Mouse (Mus musculus) hindbrain, embryonic 13.5 days (tissue): ENCODE data around the gene Inpp5f. TPM values are rescaled to one million over a fixed set of nuclear protein-coding genes. Genes with fewer than 3 reads are reported as not detected.
"Not testable (repeated sequence)": the region's sequence is repeated elsewhere in the genome, so short reads cannot be mapped to it uniquely, and the experiment has no call there.

Experiments
- ATAC-seq: fragments of 200-750 bp; cut with Nextera tagmentation; 2 replicates; pipeline ENCODE4 v1.8.0; 2017; ENCODE audit warnings: moderate TSS enrichment; ENCODE audit not compliant: low FRiP score
- H3K27ac ChIP-seq: fragments of 300-500 bp; sonication (generic); 2 replicates; pipeline ENCODE4 v1.5.1; 2015; ENCODE audit warnings: inconsistent platforms, mild to moderate bottlenecking, moderate library complexity
- H3K27me3 ChIP-seq: fragments of 300-500 bp; sonication (generic); 2 replicates; pipeline ENCODE4 v1.6.1; 2015; ENCODE audit warnings: mild to moderate bottlenecking, inconsistent platforms
- H3K36me3 ChIP-seq: fragments of 300-500 bp; sonication (generic); 2 replicates; pipeline ENCODE4 v1.6.1; 2015; ENCODE audit warnings: mild to moderate bottlenecking, inconsistent platforms
- H3K4me1 ChIP-seq: fragments of 300-500 bp; sonication (generic); replicated peaks from 2 replicates; pipeline ENCODE4 v1.6.1; 2015; ENCODE audit warnings: inconsistent platforms
- H3K4me2 ChIP-seq: fragments of 300-500 bp; sonication (generic); 2 replicates; pipeline ENCODE4 v1.6.1; 2015; ENCODE audit warnings: inconsistent platforms, mild to moderate bottlenecking, moderate library complexity
- H3K4me3 ChIP-seq: fragments of 300-500 bp; sonication (generic); 2 replicates; pipeline ENCODE4 v1.5.1; 2015; ENCODE audit warnings: mild to moderate bottlenecking, inconsistent platforms
- H3K9ac ChIP-seq: fragments of 300-500 bp; sonication (generic); 2 replicates; pipeline ENCODE4 v1.6.1; 2015; ENCODE audit warnings: mild to moderate bottlenecking, inconsistent platforms
- H3K9me3 ChIP-seq: fragments of 300-500 bp; sonication (generic); 2 replicates; pipeline ENCODE4 v1.6.1; 2016; ENCODE audit warnings: inconsistent platforms
- WGBS: fragments of 180-500 bp; shearing (Covaris S2); methylation state at CpG from one replicate; pipeline ENCODE4 v1.1.7; 2015; 5-methylcytosine and 5-hydroxymethylcytosine counted together
- polyA plus RNA-seq: library from polyadenylated mRNA; unstranded; fragments of >200 nt; fragmentation: Nextera tagmentation; extraction: Ambion mirVana; gene quantifications from 2 replicates; pipeline ENCODE4 v1.2.1, GENCODE M21; 2015

Gene Inpp5f
- polyA plus RNA-seq, 1 experiment from 2014 or later, result 305 TPM

DNA sequence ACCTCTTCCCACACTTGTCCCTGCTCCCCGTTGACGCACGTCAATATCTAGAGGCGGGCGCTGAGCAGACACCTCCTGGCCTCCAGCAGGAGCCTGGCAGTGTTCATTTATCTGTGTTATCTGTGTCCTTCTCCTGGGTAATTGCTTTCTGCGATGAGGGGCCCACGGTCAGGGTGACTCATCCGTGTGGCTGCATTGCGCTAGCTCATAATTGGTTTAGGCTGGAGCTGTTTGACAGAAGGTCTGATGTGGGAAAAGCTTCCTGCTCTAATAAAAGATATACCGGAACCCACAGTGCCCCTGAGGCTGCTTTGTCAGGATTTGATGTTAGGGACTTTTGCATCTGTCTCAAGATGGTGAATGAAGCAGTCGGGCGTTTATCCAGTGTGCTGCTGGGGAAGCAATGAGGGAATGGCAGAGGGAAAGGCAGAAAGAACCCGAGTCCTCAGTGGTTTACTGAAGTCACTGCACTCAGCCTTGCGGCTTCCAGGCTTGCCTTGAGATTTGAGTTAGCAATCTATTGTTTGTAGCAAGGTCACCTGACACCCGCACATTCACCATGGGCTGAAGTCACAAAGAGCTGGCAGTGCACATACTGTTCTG, 61.4 kb downstream of the Inpp5f start:
- WGBS, result 4% methylated on average over 15 of the region's 15 CpGs
- Histone ChIP-seq H3K27ac (peak overlapping the region; percentile 94), H3K9me3 (no peaks in the 10 kb centered on the region), H3K4me2 (peak overlapping the region; percentile 49), H3K9ac (peak overlapping the region; percentile 65), H3K4me3 (peak overlapping the region; percentile 13; the same call in 1 of the 2 replicates), H3K36me3 (0 out of 2 replicates have a peak, but pooled peaks cover 6% of the 10 kb centered on the region), H3K4me1 (peaks cover 27% of the 10 kb centered on the region), H3K27me3 (no peaks in the 10 kb centered on the region)
- peak; percentile 90 for ATAC-seq

DNA sequence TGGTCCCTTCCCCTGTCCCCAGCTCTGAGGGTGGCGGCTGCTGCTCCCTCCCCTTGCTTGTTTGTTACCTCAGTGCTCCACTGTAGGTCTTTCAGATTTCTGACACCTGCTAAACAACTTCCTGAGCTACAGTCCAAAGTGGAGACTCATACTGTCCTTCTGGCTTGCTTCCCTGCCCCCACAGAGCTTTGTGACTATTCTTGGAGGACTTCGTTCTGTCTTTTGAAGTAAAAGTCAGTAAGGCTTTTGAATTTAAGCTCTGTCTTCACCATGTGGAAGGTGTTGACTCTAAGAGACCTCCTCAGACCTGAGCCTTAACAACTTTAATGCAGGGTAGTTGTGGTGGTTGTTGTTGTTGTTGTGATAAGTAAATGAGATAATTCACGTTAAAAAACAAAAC, 67.4 kb downstream of the Inpp5f start:
- H3K4me1 ChIP-seq, result peaks cover 2% of the 10 kb centered on the region; the same call in 1 of the 2 replicates
- H3K36me3 ChIP-seq, result peaks cover 13% of the 10 kb centered on the region
- WGBS, result 80% methylated on average over 3 of the region's 3 CpGs
- H3K27ac ChIP-seq, result no peak overlapping the region
- no peak overlapping the region for H3K4me2 ChIP-seq
- H3K9ac ChIP-seq, result no peak overlapping the region
- no peaks in the 10 kb centered on the region for H3K27me3 ChIP-seq
- no peaks in the 10 kb centered on the region for H3K9me3 ChIP-seq
- no peak overlapping the region for H3K4me3 ChIP-seq
- no peak for ATAC-seq

- ATAC-seq, result peak; percentile 84
- Histone ChIP-seq H3K4me2 (peak overlapping the region; percentile 58), H3K36me3 (peaks cover 67% of the 10 kb centered on the region), H3K4me3 (peak overlapping the region; percentile 51), H3K27me3 (no peaks in the 10 kb centered on the region), H3K9ac (peak overlapping the region; percentile 80), H3K27ac (peak overlapping the region; percentile 96), H3K9me3 (peaks cover 8% of the 10 kb centered on the region; the same call in 1 of the 2 replicates), H3K4me1 (peaks cover 22% of the 10 kb centered on the region)
- 46% methylated on average over 56 of the region's 56 CpGs for WGBS
Measured at GRCm38 (mm10) chr7:128687821-128688564, 76.9 kb downstream of the Inpp5f start.

DNA sequence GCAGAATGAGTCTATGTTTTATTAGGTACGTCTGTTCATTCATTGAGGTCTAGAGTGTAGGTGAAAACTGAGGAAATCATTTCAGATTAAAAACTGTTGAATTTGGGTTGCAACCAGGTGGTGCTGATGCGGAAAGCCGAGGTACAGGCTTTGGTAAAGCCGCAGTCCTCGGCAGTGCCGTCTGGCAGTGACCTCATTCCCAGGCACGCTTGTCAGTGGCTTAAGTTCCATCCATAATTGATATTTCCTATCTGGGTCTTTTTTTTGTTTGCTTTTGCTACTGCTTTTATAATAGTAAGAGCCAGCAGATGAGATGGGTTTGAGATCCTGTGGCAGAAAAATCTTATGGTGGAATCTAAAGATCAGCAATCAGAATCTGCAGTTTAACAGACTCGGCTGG, 78.2 kb downstream of the Inpp5f start:
- Histone ChIP-seq H3K36me3 (peaks cover 67% of the 10 kb centered on the region), H3K27ac (peak overlapping the region; percentile 88), H3K4me2 (peak overlapping the region; percentile 58), H3K4me3 (peak overlapping the region; percentile 51), H3K9me3 (peaks cover 8% of the 10 kb centered on the region; the same call in 1 of the 2 replicates), H3K27me3 (no peaks in the 10 kb centered on the region), H3K9ac (peak overlapping the region; percentile 80), H3K4me1 (peaks cover 22% of the 10 kb centered on the region)
- 63% methylated on average over 8 of the region's 8 CpGs for WGBS
- no peak for ATAC-seq

- peak overlapping the region; percentile 51 for H3K4me3 ChIP-seq
- H3K27ac ChIP-seq, result peak overlapping the region; percentile 88
- peaks cover 22% of the 10 kb centered on the region for H3K4me1 ChIP-seq
- ATAC-seq, result peak; percentile 79
- no peaks in the 10 kb centered on the region for H3K27me3 ChIP-seq
- peak overlapping the region; percentile 80 for H3K9ac ChIP-seq
- H3K4me2 ChIP-seq, result peak overlapping the region; percentile 58
- peaks cover 8% of the 10 kb centered on the region; the same call in 1 of the 2 replicates for H3K9me3 ChIP-seq
- WGBS, result 10% methylated on average over 7 of the region's 7 CpGs
- H3K36me3 ChIP-seq, result peaks cover 67% of the 10 kb centered on the region
Measured at GRCm38 (mm10) chr7:128690070-128690469, 78.9 kb downstream of the Inpp5f start.

- Histone ChIP-seq H3K27me3 (no peaks in the 10 kb centered on the region), H3K4me3 (peak overlapping the region; percentile 51), H3K27ac (peak overlapping the region; percentile 88), H3K36me3 (peaks cover 63% of the 10 kb centered on the region), H3K9me3 (peaks cover 8% of the 10 kb centered on the region; the same call in 1 of the 2 replicates), H3K9ac (peak overlapping the region; percentile 68), H3K4me2 (peak overlapping the region; percentile 58), H3K4me1 (peaks cover 22% of the 10 kb centered on the region)
- peak; percentile 74 for ATAC-seq
- 19% methylated on average over 7 of the region's 7 CpGs for WGBS
Measured at GRCm38 (mm10) chr7:128690796-128691195, 79.7 kb downstream of the Inpp5f start.

DNA sequence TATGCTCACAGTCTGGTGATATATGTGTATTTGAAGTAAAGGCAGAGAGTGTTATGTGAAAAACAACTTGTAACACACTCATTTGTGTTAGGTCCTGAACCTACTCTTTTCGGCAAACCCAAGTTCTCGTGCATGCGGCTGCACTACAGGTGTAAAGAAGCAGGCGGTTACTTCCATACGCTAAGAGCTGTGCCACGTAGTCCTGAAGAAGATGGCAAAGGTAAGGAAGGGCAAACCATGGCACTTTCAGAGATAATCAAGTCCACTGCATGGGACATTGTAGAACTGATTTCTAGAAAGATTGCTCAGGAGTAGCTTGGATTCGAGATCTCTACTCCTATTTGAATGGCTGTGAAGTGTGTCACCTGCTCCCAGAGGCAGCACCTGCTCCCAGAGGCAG, 81.0 kb downstream of the Inpp5f start:
- no peak overlapping the region for H3K9ac ChIP-seq
- 92% methylated on average over 7 of the region's 7 CpGs for WGBS
- H3K36me3 ChIP-seq, result peaks cover 53% of the 10 kb centered on the region
- no peaks in the 10 kb centered on the region for H3K27me3 ChIP-seq
- H3K4me1 ChIP-seq, result peaks cover 19% of the 10 kb centered on the region
- peak overlapping the region; percentile 58 for H3K4me2 ChIP-seq
- H3K27ac ChIP-seq, result 0 out of 2 replicates have a peak overlapping the region, but pooled peaks have one; percentile 23
- H3K4me3 ChIP-seq, result no peak overlapping the region
- ATAC-seq, result no peak
- H3K9me3 ChIP-seq, result peaks cover 8% of the 10 kb centered on the region; the same call in 1 of the 2 replicates

DNA sequence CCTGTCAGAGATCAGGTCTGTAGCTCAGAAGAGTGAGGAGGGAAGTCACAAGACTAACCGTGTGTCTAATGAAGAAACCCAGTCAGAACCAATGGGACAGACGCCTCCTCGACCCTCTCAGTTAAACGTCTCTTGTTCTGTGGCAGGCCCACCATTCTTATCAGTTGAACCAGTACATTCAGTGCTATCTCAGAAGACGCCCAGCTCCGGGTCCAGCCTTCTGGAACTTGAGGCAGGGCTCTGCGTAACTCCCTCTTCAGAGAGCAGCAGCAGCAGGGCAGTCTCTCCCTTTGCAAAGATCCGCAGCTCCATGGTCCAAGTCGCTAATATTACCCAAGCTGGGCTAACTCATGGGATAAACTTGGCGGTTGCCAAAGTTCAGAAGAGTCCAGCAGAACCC, 83.7 kb downstream of the Inpp5f start:
- Histone ChIP-seq H3K27me3 (no peaks in the 10 kb centered on the region), H3K27ac (no peak overlapping the region), H3K4me2 (no peak overlapping the region), H3K4me3 (no peak overlapping the region), H3K9me3 (no peaks in the 10 kb centered on the region), H3K36me3 (peaks cover 61% of the 10 kb centered on the region), H3K4me1 (peaks cover 19% of the 10 kb centered on the region), H3K9ac (no peak overlapping the region)
- 90% methylated on average over 10 of the region's 10 CpGs for WGBS
- no peak for ATAC-seq

DNA sequence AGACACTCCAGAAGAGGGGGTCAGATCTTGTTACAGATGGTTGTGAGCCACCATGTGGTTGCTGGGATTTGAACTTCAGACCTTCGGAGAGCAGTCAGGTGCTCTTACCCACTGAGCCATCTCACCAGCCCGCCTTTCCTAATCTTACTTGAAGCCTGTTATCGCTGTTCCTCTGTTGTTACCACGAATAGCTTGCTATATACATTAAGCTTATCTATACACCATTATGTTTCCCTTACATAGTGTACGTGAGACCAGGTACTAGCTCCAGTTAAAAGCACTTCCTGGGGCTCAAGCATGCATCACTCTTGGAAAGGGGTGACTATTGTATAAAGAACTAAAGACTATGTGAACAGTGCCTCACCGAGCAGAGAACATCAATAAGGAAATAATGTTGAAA, 88.8 kb downstream of the Inpp5f start:
- H3K27me3 ChIP-seq, H3K9me3 ChIP-seq, H3K4me3 ChIP-seq, H3K9ac ChIP-seq, H3K27ac ChIP-seq, H3K4me2 ChIP-seq, H3K4me1 ChIP-seq, ATAC-seq: not testable (repeated sequence)
- peaks cover 79% of the 10 kb centered on the region for H3K36me3 ChIP-seq
- WGBS, result 96% methylated on average over 6 of the region's 6 CpGs

DNA sequence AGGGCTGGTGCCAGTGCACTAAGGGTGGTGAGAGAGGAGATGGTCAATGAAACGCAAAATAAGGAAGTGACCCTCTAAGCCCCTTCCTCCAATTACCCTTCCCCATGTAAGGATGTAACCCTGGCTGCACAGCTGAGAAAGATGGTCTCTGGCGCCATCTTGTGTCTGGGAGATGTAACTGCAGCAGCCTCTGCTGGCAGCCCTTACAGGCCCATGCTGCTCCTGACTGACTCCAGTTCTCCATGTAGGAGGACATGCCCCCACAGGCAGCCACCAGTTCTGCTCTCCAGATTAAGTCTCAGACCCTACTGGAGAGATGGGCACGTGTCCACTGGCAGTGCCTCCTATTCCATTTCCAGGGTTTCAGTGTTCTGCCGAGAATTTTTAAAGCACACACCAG, 94.6 kb downstream of the Inpp5f start:
- WGBS, result 27% methylated on average over 4 of the region's 4 CpGs
- Histone ChIP-seq H3K36me3 (peaks cover 85% of the 10 kb centered on the region), H3K9ac (no peak overlapping the region), H3K27me3 (no peaks in the 10 kb centered on the region), H3K4me2 (no peak overlapping the region), H3K9me3 (no peaks in the 10 kb centered on the region), H3K27ac (no peak overlapping the region), H3K4me1 (no peaks in the 10 kb centered on the region), H3K4me3 (no peak overlapping the region)
- ATAC-seq, result peak; percentile 76

DNA sequence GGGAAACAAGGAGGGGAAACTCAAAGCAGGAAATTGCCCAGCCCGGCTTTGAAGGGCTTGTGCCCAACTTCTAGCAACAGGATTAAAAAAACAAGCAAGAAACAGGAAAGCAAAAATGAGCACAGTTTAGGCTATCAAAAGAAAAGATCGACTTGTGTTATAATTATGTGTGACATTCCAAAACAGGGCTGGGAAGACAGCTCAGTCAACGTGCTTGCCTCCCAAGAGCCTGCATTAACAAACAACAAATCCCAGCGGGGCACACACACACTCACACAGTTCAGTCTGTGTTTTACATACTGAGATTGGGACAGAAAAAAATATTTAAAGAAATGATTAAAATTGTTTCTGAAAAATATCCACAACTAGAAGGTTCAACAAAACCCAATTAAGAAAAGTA, 106.9 kb downstream of the Inpp5f start:
- no peak overlapping the region for H3K4me2 ChIP-seq
- ATAC-seq, result no peak
- H3K36me3 ChIP-seq, result peaks cover 79% of the 10 kb centered on the region
- WGBS, result 76% methylated on average over 4 of the region's 4 CpGs
- no peaks in the 10 kb centered on the region for H3K27me3 ChIP-seq
- no peak overlapping the region for H3K4me3 ChIP-seq
- H3K4me1 ChIP-seq, result no peaks in the 10 kb centered on the region
- H3K27ac ChIP-seq, result no peak overlapping the region
- no peak overlapping the region for H3K9ac ChIP-seq
- no peaks in the 10 kb centered on the region for H3K9me3 ChIP-seq

GRCm38 (mm10) chr7:128724761-128725160, 113.6 kb downstream of the Inpp5f start:
- Histone ChIP-seq H3K36me3 (peaks cover 24% of the 10 kb centered on the region), H3K4me1 (peaks cover 18% of the 10 kb centered on the region), H3K9me3 (no peaks in the 10 kb centered on the region), H3K9ac (no peak overlapping the region), H3K4me2 (no peak overlapping the region), H3K27me3 (no peaks in the 10 kb centered on the region), H3K4me3 (no peak overlapping the region), H3K27ac (no peak overlapping the region)
- 36% methylated on average over 4 of the region's 4 CpGs for WGBS
- peak; percentile 74 for ATAC-seq
